Mouse (Mus musculus) erythroid progenitor cell, adult 5-6 weeks (primary cell): Measurements from ENCODE around the gene Troap. TPM values are rescaled to one million over a fixed set of nuclear protein-coding genes. Genes with fewer than 3 reads are reported as not detected.

Experiments used
- ATAC-seq: replicated peaks from 2 replicates; pipeline ENCODE4 v1.8.0; 2016; ENCODE audit warnings: moderate number of reproducible peaks, mild to moderate bottlenecking, moderate TSS enrichment, inconsistent platforms; ENCODE audit not compliant: poor library complexity, low FRiP score, severe bottlenecking
- total RNA-seq, 2 experiments: library from RNA; stranded (forward) in 1 of 2; stranded (reverse) in 1 of 2; fragments of 150-400 nt in 1 of 2; fragments of 186-747, 209-891 nt in 1 of 2; gene quantifications; 2 replicates each; pipeline versions ENCODE4 v1.2.3 to v1.2.4; 2015 to 2017; ENCODE audit warnings: low replicate concordance in 2 of 2

The Troap gene
- total RNA-seq, 2 experiments from 2014 or later: 157 to 180 TPM

GRCm38 (mm10) chr15:99083258-99083657 lies 8.9 kb downstream of the Troap start:
- no peak; the same call in 1 of the 2 replicates for ATAC-seq

- no peak for ATAC-seq
These were observed 9.6 kb downstream of the Troap start for GRCm38 (mm10) chr15:99083867-99084557.

DNA sequence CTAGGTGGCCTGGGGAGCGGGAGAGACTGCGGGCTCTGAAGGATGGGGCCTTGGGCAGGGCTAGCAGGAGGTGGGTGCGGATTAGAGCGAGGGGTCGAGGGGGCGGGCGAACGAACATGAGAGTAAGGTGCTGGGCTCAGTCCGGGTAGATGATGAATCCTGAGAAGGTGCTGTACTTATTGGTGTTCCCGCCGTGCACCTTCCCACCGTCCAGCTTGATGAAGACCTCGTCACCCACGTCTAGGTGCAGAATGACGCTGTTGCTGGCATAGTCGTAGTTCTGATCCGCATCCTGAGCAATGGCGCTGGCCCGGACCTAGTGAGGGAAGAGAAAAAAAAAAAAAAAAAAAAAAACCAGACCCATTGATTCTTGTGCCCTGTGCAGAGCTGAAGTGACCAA lies 10.2 kb downstream of the Troap start:
- ATAC-seq: no peak

- ATAC-seq: no peak
These were observed 11.6 kb downstream of the Troap start for GRCm38 (mm10) chr15:99085997-99086396.

DNA sequence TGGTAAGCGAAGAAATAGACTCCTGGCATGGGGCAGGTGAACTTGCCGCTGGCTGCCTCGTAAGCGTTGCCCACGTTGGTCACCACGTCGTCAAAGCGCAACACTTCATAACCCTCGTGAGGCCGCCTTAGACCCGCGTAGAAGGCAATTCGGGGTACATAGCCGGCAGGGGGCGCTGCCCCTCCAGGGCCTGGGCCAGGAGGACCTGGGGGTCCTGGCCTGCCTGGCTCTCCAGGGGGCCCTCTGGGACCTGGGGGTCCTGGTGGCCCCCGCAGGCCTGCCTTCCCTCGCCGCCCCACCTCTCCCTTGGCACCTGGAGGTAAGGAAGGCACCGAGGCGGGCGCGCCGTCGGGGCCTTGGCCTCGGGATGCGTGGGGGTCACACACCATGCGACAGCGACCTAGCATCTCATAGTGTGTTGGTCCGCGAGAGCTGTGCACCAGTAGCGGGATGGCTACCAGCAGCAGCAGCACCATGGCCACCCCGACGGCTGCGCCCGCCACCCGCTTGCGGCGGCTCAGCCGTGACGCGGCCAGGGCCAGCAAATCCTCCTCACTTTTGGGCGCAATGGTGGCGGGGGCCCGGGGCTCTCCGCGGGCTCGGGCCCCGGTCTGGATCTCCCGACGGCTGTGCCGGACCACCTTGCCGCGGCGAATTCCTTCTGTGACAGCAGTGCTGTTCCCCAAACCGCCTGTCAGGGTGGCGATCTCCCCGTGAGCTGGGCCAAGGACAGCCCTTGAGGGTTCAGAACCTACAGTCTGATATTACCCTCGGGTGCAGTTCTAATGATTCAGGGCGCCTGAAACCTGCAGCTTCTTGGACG lies 13.1 kb downstream of the Troap start, which contains the start of gene C1ql4:
Gene C1ql4, minus strand, starts transcription at position 565 of the 823 bp plus-strand sequence.
- no peak for ATAC-seq

DNA sequence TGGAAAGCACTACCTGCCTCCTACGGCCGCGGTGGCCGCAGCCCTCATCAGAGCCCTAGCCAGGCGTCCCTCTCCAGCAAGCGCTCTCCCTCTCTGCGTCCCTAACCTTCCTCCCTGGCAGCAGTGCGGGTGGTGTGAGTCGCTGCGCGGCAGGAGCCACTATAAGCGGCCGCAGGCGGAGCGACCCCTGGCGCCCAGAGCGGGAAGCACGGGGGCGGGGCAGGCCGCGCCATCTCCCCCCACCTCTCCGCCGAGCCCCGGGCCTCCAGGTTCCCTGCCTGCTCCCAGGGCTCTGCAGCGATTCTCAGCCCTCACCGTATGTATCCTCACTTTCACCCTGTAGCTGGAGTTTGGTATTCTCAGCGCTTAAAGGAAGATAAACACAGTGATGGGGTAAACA lies 13.9 kb downstream of the Troap start:
- no peak for ATAC-seq

DNA sequence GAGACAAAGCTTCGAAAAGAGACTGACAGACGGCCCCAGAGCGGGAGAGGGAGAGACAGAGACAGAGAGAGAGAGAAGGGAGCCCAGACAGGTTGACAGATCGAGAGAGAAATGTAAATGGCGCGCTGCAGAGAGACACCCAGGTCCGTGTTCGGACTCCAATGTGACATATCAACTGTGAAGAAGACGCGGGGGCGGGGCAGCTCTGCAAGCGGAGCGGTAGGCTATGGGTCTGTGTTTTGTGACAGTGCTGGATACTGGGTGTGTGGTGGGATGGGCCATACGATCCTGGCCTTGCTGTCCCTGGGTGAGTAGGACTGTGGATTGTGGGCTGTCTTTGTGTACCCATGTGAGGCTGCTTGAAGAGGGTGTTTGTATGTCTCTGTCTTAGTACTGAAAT lies 14.7 kb downstream of the Troap start:
- no peak for ATAC-seq

DNA sequence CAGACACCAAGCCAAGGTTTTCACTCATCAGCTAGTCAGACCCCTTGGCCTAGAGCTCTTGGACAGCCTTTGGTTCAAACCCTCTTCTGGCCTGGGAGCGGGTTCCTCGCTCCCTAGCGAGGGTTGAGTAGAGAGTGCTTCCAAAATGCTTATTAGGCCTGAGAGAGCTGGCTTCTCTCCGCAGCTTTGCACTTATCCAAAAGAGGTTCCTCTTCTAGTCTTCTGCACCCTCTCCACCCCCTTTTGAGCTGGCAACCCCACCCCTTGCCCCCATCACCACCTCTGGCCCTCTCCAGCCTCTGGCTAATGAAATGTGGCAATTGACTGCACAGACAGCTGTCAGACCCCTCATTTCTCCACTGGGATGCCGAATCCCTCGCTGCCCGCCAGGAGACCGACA lies 18.5 kb downstream of the Troap start, which contains the start of gene Dnajc22:
Gene Dnajc22, plus strand, starts transcription at position 301 of the 400 bp plus-strand sequence.
- ATAC-seq: no peak

- no peak for ATAC-seq
These were observed 19.2 kb downstream of the Troap start for GRCm38 (mm10) chr15:99093291-99094258.

DNA sequence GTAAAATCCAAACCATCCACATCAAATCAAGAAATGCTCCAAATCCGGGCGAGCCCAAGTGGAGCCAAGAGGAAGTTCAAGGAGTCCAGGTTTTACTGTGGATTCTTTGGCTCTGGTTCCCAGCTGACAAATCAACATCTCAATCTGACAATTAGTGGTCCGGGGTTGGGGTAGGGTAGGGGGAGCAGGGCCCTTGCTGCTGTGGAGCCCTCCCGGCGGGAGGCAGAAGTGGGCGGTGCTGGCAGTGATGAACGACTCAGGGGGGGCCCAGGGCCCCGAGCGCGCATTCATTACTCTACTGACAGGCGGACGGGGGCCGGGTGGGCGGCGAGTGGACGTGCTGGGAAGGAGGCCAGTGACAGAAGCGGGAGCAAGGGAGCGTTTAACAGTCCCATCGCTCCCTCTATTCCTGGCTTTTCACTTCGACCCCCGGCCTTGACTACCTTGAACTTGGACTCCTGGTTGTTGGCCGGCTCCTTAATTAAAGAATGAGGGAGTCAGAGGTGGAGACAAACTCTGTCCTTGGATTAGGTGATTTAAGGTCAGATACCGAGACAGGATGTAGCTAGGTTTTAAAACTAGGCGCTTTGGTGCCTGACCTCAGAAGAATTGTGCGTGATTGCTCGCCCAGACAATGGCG lies 20.4 kb downstream of the Troap start:
- ATAC-seq: no peak

DNA sequence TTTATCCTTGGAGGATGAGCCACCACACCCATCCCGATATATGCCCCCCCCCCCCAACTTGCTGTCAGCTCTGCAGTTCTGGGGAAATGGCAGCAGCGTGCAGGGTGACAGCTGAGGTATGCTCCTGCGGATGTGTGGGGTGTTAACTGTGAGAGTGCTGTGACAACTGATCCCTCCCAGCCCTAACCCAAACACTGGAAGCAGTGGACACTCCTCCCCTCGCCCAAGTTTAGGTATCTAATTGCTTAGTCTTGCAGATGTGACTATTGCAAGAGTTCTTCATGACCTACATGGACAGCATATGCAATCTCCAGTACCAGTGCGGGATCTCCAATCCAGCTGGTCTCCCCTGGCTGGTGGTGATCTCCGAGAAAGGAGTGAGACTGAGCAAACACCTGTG lies 21.0 kb downstream of the Troap start:
- no peak for ATAC-seq

- ATAC-seq: no peak
These were observed 21.9 kb downstream of the Troap start for GRCm38 (mm10) chr15:99096061-99096793.

DNA sequence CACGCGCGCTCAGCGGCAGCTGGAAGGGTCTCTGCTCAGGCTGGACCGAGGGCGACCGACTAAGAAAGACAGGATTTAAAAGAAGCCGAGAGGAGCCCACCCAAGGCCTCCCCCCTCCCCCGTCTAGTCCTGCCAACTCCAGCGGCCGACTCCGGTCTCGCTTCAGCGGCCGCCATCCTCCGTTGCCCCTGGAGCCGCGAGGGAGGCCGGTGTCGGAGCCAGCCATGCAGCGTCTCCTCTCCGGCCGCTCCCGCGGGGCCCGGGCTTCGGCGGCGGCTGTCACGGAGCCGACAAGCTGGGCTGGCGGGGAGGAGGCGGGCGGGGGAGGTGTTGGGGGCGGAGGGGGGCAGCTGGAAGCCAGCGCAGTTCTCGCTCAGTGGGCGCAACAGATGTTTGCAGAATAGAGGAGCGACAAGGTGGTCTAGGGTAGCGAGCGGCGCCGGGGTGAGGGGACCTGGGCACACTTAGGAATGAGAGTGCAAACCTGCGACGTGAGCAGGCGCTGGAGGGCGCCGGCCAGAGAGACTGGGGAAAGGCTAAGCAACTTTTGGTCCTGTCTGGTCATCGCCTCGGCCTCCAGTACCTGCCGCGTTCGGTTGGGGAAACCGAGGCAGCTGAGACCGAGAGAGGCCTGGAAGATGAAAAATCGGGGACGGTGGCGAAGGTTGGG lies 22.6 kb downstream of the Troap start:
- ATAC-seq: no peak

- ATAC-seq: no peak
These were observed 23.6 kb downstream of the Troap start for GRCm38 (mm10) chr15:99097840-99098492.

DNA sequence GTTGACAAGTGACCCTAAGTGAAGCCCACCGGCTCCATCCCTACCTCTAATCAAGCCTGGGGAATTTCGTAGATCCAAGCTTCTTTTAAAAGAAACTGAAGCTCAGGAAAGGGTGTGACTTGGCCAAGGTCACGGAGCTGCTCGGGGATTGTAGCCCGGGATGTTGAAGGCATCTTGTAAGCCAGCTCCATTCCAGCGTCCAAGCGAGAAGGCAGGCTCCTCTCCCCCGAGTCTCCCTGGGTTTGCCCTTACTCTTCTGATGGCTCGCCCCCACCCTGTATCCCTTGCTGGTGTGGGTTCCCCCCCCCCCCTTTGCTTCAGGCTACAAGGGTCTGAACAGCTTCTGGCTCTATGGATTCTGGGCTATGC lies 24.1 kb downstream of the Troap start:
- ATAC-seq: no peak

DNA sequence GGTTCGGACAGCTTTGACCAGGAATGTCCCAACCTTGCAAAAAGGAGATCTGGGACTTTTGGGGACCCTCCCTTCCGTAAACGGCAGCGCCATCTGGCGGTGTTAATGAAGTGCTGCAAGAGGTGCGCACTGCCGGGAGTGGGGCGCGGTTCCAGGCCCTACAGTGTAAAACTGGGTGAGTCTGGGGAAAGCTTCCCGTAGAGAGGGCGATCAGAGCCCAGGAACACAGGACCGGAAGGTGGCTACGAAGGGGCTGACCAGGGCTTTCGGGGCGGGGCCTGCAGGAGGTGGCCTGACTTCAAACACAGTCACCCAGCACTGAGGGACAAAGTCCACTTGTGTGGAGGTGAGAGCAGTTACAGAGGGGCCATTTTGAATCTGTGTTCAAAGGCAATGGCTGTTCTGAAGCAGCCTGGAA lies 24.8 kb downstream of the Troap start:
- ATAC-seq: no peak

- ATAC-seq: no peak
These were observed 25.6 kb downstream of the Troap start for GRCm38 (mm10) chr15:99099984-99100383.

GRCm38 (mm10) chr15:99105238-99105637 lies 30.9 kb downstream of the Troap start:
- ATAC-seq: no peak
